Mouse (Mus musculus) myocyte (in vitro differentiated cells): Measurements from ENCODE around the gene Krt81.

Experiments
- CEBPB ChIP-seq: IDR thresholded peaks from 2 replicates; pipeline ENCODE4 v1.6.1; 2011; ENCODE audit warnings: mild to moderate bottlenecking, moderate library complexity; ENCODE audit not compliant: poor library complexity, insufficient read depth, severe bottlenecking
- E2F4 ChIP-seq: IDR thresholded peaks from one replicate; pipeline ENCODE4 v1.6.1; 2011; ENCODE audit warnings: mild to moderate bottlenecking, control low read depth, moderate library complexity; ENCODE audit not compliant: insufficient read depth
- MAX ChIP-seq: IDR thresholded peaks from one replicate; pipeline ENCODE4 v1.6.1; 2011; ENCODE audit warnings: low read depth, mild to moderate bottlenecking, control low read depth
- MYOD1 ChIP-seq, 3 experiments: IDR thresholded peaks; one replicate each; pipeline ENCODE4 v1.6.1; 2011; ENCODE audit warnings: control low read depth in 2 of 3, low read depth in 2 of 3, mild to moderate bottlenecking in 2 of 3, moderate library complexity in 1 of 3; ENCODE audit not compliant: insufficient read length in 2 of 3, control insufficient read depth in 1 of 3
- MYOG ChIP-seq, 3 experiments: IDR thresholded peaks; one replicate each; pipeline ENCODE4 v1.6.1; 2011; ENCODE audit warnings: control low read depth in 2 of 3, low read depth in 2 of 3, mild to moderate bottlenecking in 2 of 3; ENCODE audit not compliant: insufficient read length in 2 of 3, control insufficient read depth in 1 of 3, insufficient read depth in 1 of 3
- POLR2A ChIP-seq: IDR thresholded peaks from one replicate; pipeline ENCODE4 v1.6.1; 2011; ENCODE audit warnings: low read depth, mild to moderate bottlenecking, control low read depth, moderate library complexity; ENCODE audit not compliant: insufficient read length
- POLR2AphosphoS2 ChIP-seq: IDR thresholded peaks from one replicate; pipeline ENCODE4 v1.6.1; 2011; ENCODE audit warnings: low read depth, control low read depth; ENCODE audit not compliant: insufficient read length
- REST ChIP-seq: IDR thresholded peaks from one replicate; pipeline ENCODE4 v1.6.1; 2011; ENCODE audit warnings: mild to moderate bottlenecking, control low read depth, moderate library complexity; ENCODE audit not compliant: insufficient read depth, insufficient read length
- SRF ChIP-seq: IDR thresholded peaks from one replicate; pipeline ENCODE4 v1.6.1; 2011; ENCODE audit warnings: low read depth; ENCODE audit not compliant: control insufficient read depth, insufficient read length
- TCF3 ChIP-seq: IDR thresholded peaks from one replicate; pipeline ENCODE4 v1.6.1; 2011; ENCODE audit warnings: low read depth, control low read depth; ENCODE audit not compliant: insufficient read length
- USF1 ChIP-seq: IDR thresholded peaks from one replicate; pipeline ENCODE4 v1.6.1; 2011; ENCODE audit warnings: low read depth, mild to moderate bottlenecking, control low read depth, moderate library complexity

GRCm38 (mm10) chr15:101438555-101438954 lies 25.0 kb downstream of the Krt81 start, which contains the start of gene Krt87:
- no peak for TF ChIP-seq E2F4
- TF ChIP-seq CEBPB, result no peak
- no peak for TF ChIP-seq POLR2A
- TF ChIP-seq MAX, result no peak
- no peak for TF ChIP-seq SRF
- TF ChIP-seq USF1, result no peak
- TF ChIP-seq REST, result no peak
- no peak for TF ChIP-seq POLR2AphosphoS2
- no peak for TF ChIP-seq MYOD1 (IDR thresholded peaks at IDR 0.05; ENCODE audit: control insufficient read depth in 1 of 3, insufficient read length in 2 of 3, low read depth in 2 of 3)
- TF ChIP-seq MYOG (IDR thresholded peaks at IDR 0.05; ENCODE audit: control insufficient read depth in 1 of 3, insufficient read depth in 1 of 3, insufficient read length in 2 of 3, low read depth in 2 of 3), result no peak
- TF ChIP-seq TCF3, result no peak
